In genomic region chr13:23682947-23683754, GRCm38 (mm10) we compare ENCODE assay signal across 10 mouse cellular contexts. TPM values are rescaled to one million over a fixed set of nuclear protein-coding genes. Genes with fewer than 3 reads are reported as not detected.
A peak's percentile ranks its signal among the peaks of the same experiment; 100 is the strongest.
DNase-seq lines count a peak whose midpoint lies in the region; ATAC-seq and TF ChIP-seq lines count a peak whose summit lies in the region.
"Not testable (repeated sequence)": the region's sequence is repeated elsewhere in the genome, so short reads cannot be mapped to it uniquely, and the experiment has no call there.
"Had no signal": no experiment of that assay in that cellular context is flagged by ENCODE, and none has a peak within 500 bp of the region (broad histone marks: within the 10 kb centered on the region; RNA-seq: fewer than 3 reads in every experiment).

No protein-coding gene starts in this region.

- H3K27ac ChIP-seq in forebrain, embryonic 12.5 days, result peak overlapping the region; percentile 95
- peak overlapping the region; percentile 95 for H3K27ac ChIP-seq in hindbrain, embryonic 11.5 days (ENCODE audit: low read depth, low read length)
- H3K27ac ChIP-seq in left cerebral cortex, adult 2 months, result peak overlapping the region; percentile 69
- peak overlapping the region; percentile 94 for H3K27ac ChIP-seq in lung, embryonic 16.5 days (ENCODE audit: low read length)
- H3K27ac ChIP-seq in neural tube, embryonic 13.5 days (replicated peaks), result peak overlapping the region; percentile 96

- H3K36me3 ChIP-seq in G1E (replicated peaks); forebrain, embryonic 12.5 days (replicated peaks); hindbrain, embryonic 11.5 days (ENCODE audit: control insufficient read depth, insufficient read depth, low read length); lung, embryonic 16.5 days (ENCODE audit: control insufficient read depth, insufficient read depth, low read length); neural tube, embryonic 13.5 days: not testable (repeated sequence)

- H3K4me1 ChIP-seq in G1E (ENCODE audit: insufficient read depth, low read depth, low read length), result peaks cover 32% of the 10 kb centered on the region
- H3K4me1 ChIP-seq in forebrain, embryonic 12.5 days, result peaks cover 19% of the 10 kb centered on the region
- not testable (repeated sequence) for H3K4me1 ChIP-seq in hindbrain, embryonic 11.5 days (replicated peaks; ENCODE audit: control insufficient read depth, insufficient read depth, low read length); lung, embryonic 16.5 days (replicated peaks; ENCODE audit: control insufficient read depth, insufficient read depth, low read length)
- H3K4me1 ChIP-seq in neural tube, embryonic 13.5 days (replicated peaks), result peaks cover 27% of the 10 kb centered on the region

- H3K27me3 ChIP-seq in G1E (ENCODE audit: insufficient read depth, low read length); forebrain, embryonic 12.5 days; hindbrain, embryonic 11.5 days (ENCODE audit: control insufficient read depth, insufficient read depth, low read length); lung, embryonic 16.5 days (ENCODE audit: control insufficient read depth, insufficient read depth, low read depth, low read length); neural tube, embryonic 13.5 days: not testable (repeated sequence)

- WGBS in forebrain, embryonic 12.5 days, result 9% methylated on average over 18 of the region's 30 CpGs
- WGBS in hindbrain, embryonic 11.5 days, result 15% methylated on average over 13 of the region's 30 CpGs
- WGBS in lung, embryonic 16.5 days, result 11% methylated on average over 10 of the region's 30 CpGs
- WGBS in neural tube, embryonic 13.5 days, result 16% methylated on average over 14 of the region's 30 CpGs

- peak overlapping the region; percentile 63; the same call in 1 of the 2 replicates for H3K4me3 ChIP-seq in G1E (ENCODE audit: low read depth, low read length)
- H3K4me3 ChIP-seq in forebrain, embryonic 12.5 days (replicated peaks), result peak overlapping the region; percentile 44
- peak overlapping the region; percentile 34 for H3K4me3 ChIP-seq in hindbrain, embryonic 11.5 days (ENCODE audit: low read depth, low read length)
- H3K4me3 ChIP-seq in left cerebral cortex, adult 2 months, result peak overlapping the region; percentile 55
- peak overlapping the region; percentile 46 for H3K4me3 ChIP-seq in lung, embryonic 16.5 days (ENCODE audit: low read length)
- H3K4me3 ChIP-seq in neural tube, embryonic 13.5 days, result peak overlapping the region; percentile 50

- intact Hi-C loops in left cerebral cortex, adult 2 months (cut with DNase I), result loop anchor here (5.0 to 10.0 kb wide), 4 partner anchors 151 to 1966 kb away; partner anchors contain the start of genes Hist1h2af, Hist1h2ai, Hist1h2bl and Hist1h3h

- DNase-seq in G1E (ENCODE audit: low spot score); left cerebral cortex, adult 2 months (ENCODE audit: extremely low spot score in 1 of 2, low spot score in 2 of 2): not testable (repeated sequence)
- peak; percentile 20 for DNase-seq in cerebellum, adult 9-11 months
- DNase-seq in hindbrain, embryonic 11.5 days (ENCODE audit: low spot score), result peak; percentile 43
- DNase-seq in yolk sac, embryonic 10.5 days (ENCODE audit: low spot score), result peak; percentile 42

- peak overlapping the region; percentile 53 for H3K9ac ChIP-seq in forebrain, embryonic 12.5 days
- peak overlapping the region; percentile 54 for H3K9ac ChIP-seq in hindbrain, embryonic 11.5 days (ENCODE audit: low read depth, low read length)
- H3K9ac ChIP-seq in lung, embryonic 16.5 days (ENCODE audit: low read length), result peak overlapping the region; percentile 61
- peak overlapping the region; percentile 68 for H3K9ac ChIP-seq in neural tube, embryonic 13.5 days

- ATAC-seq in G1E (ENCODE audit: extremely low read depth, insufficient number of reproducible peaks, low FRiP score, poor library complexity, severe bottlenecking), result not testable (repeated sequence)
- ATAC-seq in forebrain, embryonic 12.5 days (ENCODE audit: low FRiP score), result peak; percentile 37
- peak; percentile 56 for ATAC-seq in hindbrain, embryonic 11.5 days (ENCODE audit: low FRiP score)
- peak; percentile 31 for ATAC-seq in lung, embryonic 16.5 days (ENCODE audit: low read depth)
- peak; percentile 45 for ATAC-seq in neural tube, embryonic 13.5 days (ENCODE audit: low read depth)

- H3K4me2 ChIP-seq in forebrain, embryonic 12.5 days, result peak overlapping the region; percentile 54
- peak overlapping the region; percentile 46 for H3K4me2 ChIP-seq in hindbrain, embryonic 11.5 days (replicated peaks; ENCODE audit: low read depth, low read length)
- H3K4me2 ChIP-seq in lung, embryonic 16.5 days (ENCODE audit: low read depth, low read length), result peak overlapping the region; percentile 62
- peak overlapping the region; percentile 72 for H3K4me2 ChIP-seq in neural tube, embryonic 13.5 days

- not testable (repeated sequence) for TF ChIP-seq CTCF in G1E (IDR thresholded peaks at IDR 0.05; ENCODE audit: low read depth, low read length); left cerebral cortex, adult 2 months (IDR thresholded peaks at IDR 0.05)

- H3K9me3 ChIP-seq in G1E (replicated peaks); forebrain, embryonic 12.5 days; hindbrain, embryonic 11.5 days (ENCODE audit: control insufficient read depth, low read length); lung, embryonic 16.5 days (ENCODE audit: control insufficient read depth, low read length); neural tube, embryonic 13.5 days: not testable (repeated sequence)

RNA-seq across cellular contexts. Expression of gene Hist1h2ac, which starts 0.6 kb away (rescaled TPM):
- total RNA-seq in G1E (2014; fragmentation: Nextera tagmentation) (5.1 and 6.4 TPM in 2 replicates), G1E (2017) (54.4 and 93.5 TPM in 2 replicates)
- 1.1 and 3.8 TPM in 2 replicates for polyA plus RNA-seq in G1E (2012)
- polyA plus RNA-seq in forebrain, embryonic 12.5 days (2016; fragmentation: Nextera tagmentation; extraction: Ambion mirVana), result 1.4 and 1.6 TPM in 2 replicates
- 0.79 and 0.84 TPM in 2 replicates for polyA plus RNA-seq in hindbrain, embryonic 11.5 days (2014; fragmentation: Nextera tagmentation; extraction: Ambion mirVana)
- 1 to 10 TPM; 2.1 to 2.7 TPM for total RNA-seq in left cerebral cortex, adult 2 months (2021)
- 2.2 and 2.3 TPM in 2 replicates for polyA plus RNA-seq in lung, embryonic 16.5 days (2015; fragmentation: Nextera tagmentation; extraction: Ambion mirVana)
- polyA plus RNA-seq in neural tube, embryonic 13.5 days (2015; fragmentation: Nextera tagmentation; extraction: Ambion mirVana), result 0.40 and 0.66 TPM in 2 replicates

RNA-seq across cellular contexts. Expression of gene Hist1h2bc, which starts 0.8 kb away (rescaled TPM):
- total RNA-seq in G1E (2014; fragmentation: Nextera tagmentation) (62.5 and 102 TPM in 2 replicates), G1E (2017) (387 and 479 TPM in 2 replicates)
- polyA plus RNA-seq in G1E (2012), result 8.5 and 11.3 TPM in 2 replicates
- 34.6 and 36.5 TPM in 2 replicates for polyA plus RNA-seq in forebrain, embryonic 12.5 days (2016; fragmentation: Nextera tagmentation; extraction: Ambion mirVana)
- 21.0 and 26.1 TPM in 2 replicates for polyA plus RNA-seq in hindbrain, embryonic 11.5 days (2014; fragmentation: Nextera tagmentation; extraction: Ambion mirVana)
- total RNA-seq in left cerebral cortex, adult 2 months (2021), result 10 to 100 TPM; 27.0 to 29.1 TPM
- polyA plus RNA-seq in lung, embryonic 16.5 days (2015; fragmentation: Nextera tagmentation; extraction: Ambion mirVana), result 66.1 and 72.9 TPM in 2 replicates
- polyA plus RNA-seq in neural tube, embryonic 13.5 days (2015; fragmentation: Nextera tagmentation; extraction: Ambion mirVana), result 25.7 and 28.2 TPM in 2 replicates

RNA-seq across cellular contexts. Expression of gene Hist1h1t, which starts 12.5 kb away (rescaled TPM):
- total RNA-seq in G1E (2014; fragmentation: Nextera tagmentation) (not detected in 2 replicates), G1E (2017) (0.16 and 0.29 TPM in 2 replicates)
- polyA plus RNA-seq in G1E (2012), result not detected in 2 replicates
- not detected in 2 replicates for polyA plus RNA-seq in forebrain, embryonic 12.5 days (2016; fragmentation: Nextera tagmentation; extraction: Ambion mirVana)
- 0.17 TPM in 1 of 2 replicates, not detected in the other for polyA plus RNA-seq in hindbrain, embryonic 11.5 days (2014; fragmentation: Nextera tagmentation; extraction: Ambion mirVana)
- not detected for total RNA-seq in left cerebral cortex, adult 2 months (2021)
- 0.16 and 0.48 TPM in 2 replicates for polyA plus RNA-seq in lung, embryonic 16.5 days (2015; fragmentation: Nextera tagmentation; extraction: Ambion mirVana)
- polyA plus RNA-seq in neural tube, embryonic 13.5 days (2015; fragmentation: Nextera tagmentation; extraction: Ambion mirVana), result not detected in 2 replicates
- total RNA-seq: heart, adult 18-20 months had no signal
- polyA plus RNA-seq: large intestine, adult 2 months had no signal

RNA-seq across cellular contexts. Expression of gene Hist1h4c, which starts 15.1 kb away (rescaled TPM):
- 89.9 and 123 TPM in 2 replicates for total RNA-seq in G1E (2014; fragmentation: Nextera tagmentation)
- total RNA-seq in G1E (2017), result 238 and 240 TPM in 2 replicates
- 2.2 and 9.8 TPM in 2 replicates for polyA plus RNA-seq in G1E (2012)
- polyA plus RNA-seq in forebrain, embryonic 12.5 days (2016; fragmentation: Nextera tagmentation; extraction: Ambion mirVana), result 6.1 and 9.8 TPM in 2 replicates
- polyA plus RNA-seq in hindbrain, embryonic 11.5 days (2014; fragmentation: Nextera tagmentation; extraction: Ambion mirVana), result 4.5 and 4.9 TPM in 2 replicates
- total RNA-seq in left cerebral cortex, adult 2 months (2021), result 100 to 1,000 TPM; 103 TPM
- 6.2 and 6.6 TPM in 2 replicates for polyA plus RNA-seq in lung, embryonic 16.5 days (2015; fragmentation: Nextera tagmentation; extraction: Ambion mirVana)
- 2.3 and 2.5 TPM in 2 replicates for polyA plus RNA-seq in neural tube, embryonic 13.5 days (2015; fragmentation: Nextera tagmentation; extraction: Ambion mirVana)

RNA-seq across cellular contexts. Expression of gene Hfe, which starts 27.5 kb away (rescaled TPM):
- not detected in 2 replicates for total RNA-seq in G1E (2014; fragmentation: Nextera tagmentation)
- total RNA-seq in G1E (2017), result 0.16 TPM in 1 of 2 replicates, not detected in the other
- not detected in 2 replicates for polyA plus RNA-seq in G1E (2012)
- 2.0 and 2.5 TPM in 2 replicates for polyA plus RNA-seq in forebrain, embryonic 12.5 days (2016; fragmentation: Nextera tagmentation; extraction: Ambion mirVana)
- 3.4 and 4.2 TPM in 2 replicates for polyA plus RNA-seq in hindbrain, embryonic 11.5 days (2014; fragmentation: Nextera tagmentation; extraction: Ambion mirVana)
- 1 to 10 TPM; 2.4 to 3.1 TPM for total RNA-seq in left cerebral cortex, adult 2 months (2021)
- polyA plus RNA-seq in lung, embryonic 16.5 days (2015; fragmentation: Nextera tagmentation; extraction: Ambion mirVana), result 11.2 and 13.7 TPM in 2 replicates
- 3.7 and 4.0 TPM in 2 replicates for polyA plus RNA-seq in neural tube, embryonic 13.5 days (2015; fragmentation: Nextera tagmentation; extraction: Ambion mirVana)
